Comparison of ENCODE assay signal across 13 mouse cellular contexts in genomic region chr9:40615891-40616290, GRCm38 (mm10). TPM values are rescaled to one million over a fixed set of nuclear protein-coding genes. Genes with fewer than 3 reads are reported as not detected.
A peak's percentile ranks its signal among the peaks of the same experiment; 100 is the strongest.
DNase-seq lines count a peak whose midpoint lies in the region; ATAC-seq and TF ChIP-seq lines count a peak whose summit lies in the region.
"Had no signal": no experiment of that assay in that cellular context is flagged by ENCODE, and none has a peak within 500 bp of the region (broad histone marks: within the 10 kb centered on the region; RNA-seq: fewer than 3 reads in every experiment).

No protein-coding gene starts in this region.

- H3K36me3 ChIP-seq in embryonic facial prominence, embryonic 13.5 days: no peaks in the 10 kb centered on the region
- H3K36me3 ChIP-seq in hindbrain, embryonic 12.5 days: no peaks in the 10 kb centered on the region
- H3K36me3 ChIP-seq in myocyte (ENCODE audit: control insufficient read depth, insufficient read depth): no peaks in the 10 kb centered on the region

- intact Hi-C loops in left cerebral cortex, adult 2 months (cut with DNase I): loop anchor here (5.0 kb wide), 2 partner anchors 136 to 269 kb away; no protein-coding TSS in a partner anchor
- intact Hi-C loops in left cerebral cortex, postnatal 36 days (cut with DNase I): no loop called here

- H3K79me2 ChIP-seq in myocyte (ENCODE audit: control insufficient read depth, insufficient read depth): no peaks in the 10 kb centered on the region

- TF ChIP-seq POLR2A in myocyte (IDR thresholded peaks at IDR 0.05; ENCODE audit: insufficient read length, low read depth): no peak

- no peak for ATAC-seq in embryonic facial prominence, embryonic 13.5 days (ENCODE audit: insufficient number of reproducible peaks, insufficient read depth, low FRiP score, low TSS enrichment, low read depth)
- ATAC-seq in hindbrain, embryonic 12.5 days (ENCODE audit: low FRiP score): 0 out of 2 replicates have a peak, but pooled peaks have one; percentile 4

- no peak overlapping the region for H3ac ChIP-seq in myocyte (ENCODE audit: control insufficient read depth, insufficient read length)

- H3K4me1 ChIP-seq in embryonic facial prominence, embryonic 13.5 days: peaks cover 34% of the 10 kb centered on the region
- peaks cover 21% of the 10 kb centered on the region for H3K4me1 ChIP-seq in hindbrain, embryonic 12.5 days

- H3K27me3 ChIP-seq in embryonic facial prominence, embryonic 13.5 days: peaks cover 6% of the 10 kb centered on the region; the same call in 1 of the 2 replicates
- no peaks in the 10 kb centered on the region for H3K27me3 ChIP-seq in hindbrain, embryonic 12.5 days
- H3K27me3 ChIP-seq in myocyte (ENCODE audit: control insufficient read depth, insufficient read depth, insufficient read length): no peaks in the 10 kb centered on the region

- H3K27ac ChIP-seq in left cerebral cortex, adult 2 months: peak overlapping the region; percentile 4; the same call in 1 of the 2 replicates
- no peak overlapping the region for H3K27ac ChIP-seq in embryonic facial prominence, embryonic 13.5 days
- H3K27ac ChIP-seq in hindbrain, embryonic 12.5 days: peak overlapping the region; percentile 89; the same call in 1 of the 2 replicates

- no peaks in the 10 kb centered on the region for H3K9me3 ChIP-seq in embryonic facial prominence, embryonic 13.5 days
- H3K9me3 ChIP-seq in hindbrain, embryonic 12.5 days (replicated peaks): no peaks in the 10 kb centered on the region

- H3K4me3 ChIP-seq in left cerebral cortex, adult 2 months: no peak overlapping the region
- H3K4me3 ChIP-seq in embryonic facial prominence, embryonic 13.5 days: no peak overlapping the region
- no peak overlapping the region for H3K4me3 ChIP-seq in hindbrain, embryonic 12.5 days
- peak overlapping the region; percentile 7 for H3K4me3 ChIP-seq in myocyte

- 27% methylated on average over 8 of the region's 8 CpGs for WGBS in embryonic facial prominence, embryonic 13.5 days
- WGBS in hindbrain, embryonic 12.5 days: 35% methylated on average over 8 of the region's 8 CpGs

- TF ChIP-seq CTCF in left cerebral cortex, adult 2 months (IDR thresholded peaks at IDR 0.05): no peak

- no peak overlapping the region for H3K9ac ChIP-seq in embryonic facial prominence, embryonic 13.5 days
- H3K9ac ChIP-seq in hindbrain, embryonic 12.5 days: no peak overlapping the region

- no peak for DNase-seq in left cerebral cortex, adult 2 months (ENCODE audit: extremely low spot score in 1 of 2, low spot score in 2 of 2)
- no peak for DNase-seq in left cerebral cortex, postnatal 36 days (ENCODE audit: low spot score in 2 of 2)
- DNase-seq in cerebellum, adult 11-12 months: no peak
- no peak for DNase-seq in embryo, embryonic 10.5 days (ENCODE audit: low spot score)
- no peak for DNase-seq in left cerebral cortex, adult 8-10 months (ENCODE audit: low spot score in 2 of 2)

- H3K4me2 ChIP-seq in embryonic facial prominence, embryonic 13.5 days: peak overlapping the region; percentile 58
- no peak overlapping the region for H3K4me2 ChIP-seq in hindbrain, embryonic 12.5 days (replicated peaks)
- H3K4me2 ChIP-seq in myocyte (ENCODE audit: low read depth): peak overlapping the region; percentile 63

TF ChIP-seq in myocyte, 11 proteins besides CTCF, POLR2A, EP300 and RAD21:
- TF ChIP-seq POLR2AphosphoS2 (IDR thresholded peaks at IDR 0.05; ENCODE audit: insufficient read length, low read depth) (no peak), E2F4 (IDR thresholded peaks at IDR 0.05; ENCODE audit: insufficient read depth) (no peak), TCF3 (IDR thresholded peaks at IDR 0.05; ENCODE audit: insufficient read length, low read depth) (no peak), USF1 (IDR thresholded peaks at IDR 0.05; ENCODE audit: low read depth) (no peak), MYOD1 (IDR thresholded peaks at IDR 0.05; ENCODE audit: control insufficient read depth in 1 of 3, insufficient read length in 2 of 3, low read depth in 2 of 3) (no peak), TCF12 (IDR thresholded peaks at IDR 0.05; ENCODE audit: insufficient read depth, poor library complexity, severe bottlenecking) (no peak), REST (IDR thresholded peaks at IDR 0.05; ENCODE audit: insufficient read depth, insufficient read length) (no peak), SRF (IDR thresholded peaks at IDR 0.05; ENCODE audit: control insufficient read depth, insufficient read length, low read depth) (no peak), CEBPB (IDR thresholded peaks at IDR 0.05; ENCODE audit: insufficient read depth, poor library complexity, severe bottlenecking) (no peak)

RNA-seq across cellular contexts. Expression of gene Gm21915, which starts 54.5 kb away (rescaled TPM):
- total RNA-seq in left cerebral cortex, adult 2 months (2021): not detected
- not detected for total RNA-seq in left cerebral cortex, postnatal 36 days (2021)
- not detected in 2 replicates for polyA plus RNA-seq in embryonic facial prominence, embryonic 13.5 days (2015; fragmentation: Nextera tagmentation; extraction: Ambion mirVana)
- not detected in 2 replicates for polyA plus RNA-seq in hindbrain, embryonic 12.5 days (2016; fragmentation: Nextera tagmentation; extraction: Ambion mirVana)
- polyA plus RNA-seq in myocyte (2012; fragmentation: generic; extraction: Trizol): not detected
- total RNA-seq in left cerebral cortex, adult 8-10 months (2022): not detected
- total RNA-seq: hematopoietic stem cell, adult 5-6 weeks had no signal
- polyA plus RNA-seq: brain, embryonic 14.5 days; large intestine, adult 2 months; limb, embryonic 11.5 days; lung, adult 2 months had no signal
